Mouse (Mus musculus) forebrain, embryonic 14.5 days (tissue): ENCODE measurements at regions not wholly inside any gene's neighbourhood (a gene's known extent, or its start where the extent isn't known, plus 50 kb on each side); places are given as distances from the start of the nearest gene placed in this dataset.

Experiments
- ATAC-seq: fragments of 200-750 bp; cut with Nextera tagmentation; 2 replicates; pipeline ENCODE4 v1.8.0; 2017; ENCODE audit warnings: mild to moderate bottlenecking, moderate library complexity
- DNase-seq: peaks from one replicate; pipeline ENCODE4 v3.0.0-alpha.2; 2015; ENCODE audit warnings: low spot score
- H3K27ac ChIP-seq: fragments of 300-500 bp; sonication (generic); 2 replicates; pipeline ENCODE4 v1.5.1; 2014; ENCODE audit warnings: low read depth, mild to moderate bottlenecking, control low read depth, low read length, moderate library complexity
- H3K27me3 ChIP-seq: fragments of 300-500 bp; sonication (generic); replicated peaks from 2 replicates; pipeline ENCODE4 v1.6.1; 2014; ENCODE audit warnings: low read length, control low read depth, mixed read lengths; ENCODE audit not compliant: control insufficient read depth, insufficient read depth
- H3K36me3 ChIP-seq: fragments of 300-500 bp; sonication (generic); 2 replicates; pipeline ENCODE4 v1.6.1; 2014; ENCODE audit warnings: low read length, control low read depth; ENCODE audit not compliant: control insufficient read depth, insufficient read depth
- H3K4me1 ChIP-seq: fragments of 300-500 bp; sonication (generic); 2 replicates; pipeline ENCODE4 v1.6.1; 2014; ENCODE audit warnings: antibody characterized with exemption, low read length, control low read depth; ENCODE audit not compliant: control insufficient read depth, insufficient read depth
- H3K4me2 ChIP-seq: fragments of 300-500 bp; sonication (generic); 2 replicates; pipeline ENCODE4 v1.6.1; 2014; ENCODE audit warnings: mild to moderate bottlenecking, control low read depth, low read length
- H3K4me3 ChIP-seq: fragments of 300-500 bp; sonication (generic); 2 replicates; pipeline ENCODE4 v1.5.1; 2014; ENCODE audit warnings: low read depth, low read length, control low read depth
- H3K9ac ChIP-seq: fragments of 300-500 bp; sonication (generic); 2 replicates; pipeline ENCODE4 v1.6.1; 2014; ENCODE audit warnings: mild to moderate bottlenecking, low read length, control low read depth, moderate library complexity
- H3K9me3 ChIP-seq: fragments of 300-500 bp; sonication (generic); replicated peaks from 2 replicates; pipeline ENCODE4 v1.6.1; 2016; ENCODE audit warnings: low read length, control low read depth, mixed read lengths; ENCODE audit not compliant: control insufficient read depth
- WGBS: fragments of 180-500 bp; shearing (Covaris S2); extraction: QIAGEN DNeasy Blood & Tissue Kit; methylation state at CpG from one replicate; pipeline ENCODE4 v1.1.7; 2014; 5-methylcytosine and 5-hydroxymethylcytosine counted together

DNA sequence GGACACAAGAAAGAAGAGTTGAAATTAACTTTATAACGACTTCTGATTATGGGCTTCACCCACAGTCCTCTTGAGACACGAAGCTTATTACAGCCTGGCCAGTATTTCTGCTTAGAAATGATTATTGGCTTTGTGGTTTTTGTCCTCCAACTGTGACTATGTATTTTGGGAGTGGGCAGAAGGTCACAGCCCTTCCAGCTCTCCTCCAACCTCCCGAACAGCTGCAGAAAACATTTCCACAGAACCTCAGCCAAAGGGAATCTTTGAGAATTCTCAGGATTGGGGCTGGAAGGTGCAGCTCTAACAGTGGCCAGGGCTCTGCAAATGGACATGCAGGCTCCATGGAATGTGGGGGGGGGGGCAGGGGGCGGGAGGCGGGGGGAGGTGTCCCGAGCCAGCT is 94.3 kb upstream of the Tmem260 start:
- Histone ChIP-seq H3K4me2 (no peak overlapping the region), H3K27me3 (no peaks in the 10 kb centered on the region), H3K9ac (no peak overlapping the region), H3K4me3 (no peak overlapping the region), H3K36me3 (no peaks in the 10 kb centered on the region), H3K27ac (no peak overlapping the region), H3K4me1 (peaks cover 7% of the 10 kb centered on the region; the same call in 1 of the 2 replicates), H3K9me3 (no peaks in the 10 kb centered on the region)
- ATAC-seq (no peak), DNase-seq (no peak)
- WGBS, result 62% methylated on average over 6 of the region's 6 CpGs

DNA sequence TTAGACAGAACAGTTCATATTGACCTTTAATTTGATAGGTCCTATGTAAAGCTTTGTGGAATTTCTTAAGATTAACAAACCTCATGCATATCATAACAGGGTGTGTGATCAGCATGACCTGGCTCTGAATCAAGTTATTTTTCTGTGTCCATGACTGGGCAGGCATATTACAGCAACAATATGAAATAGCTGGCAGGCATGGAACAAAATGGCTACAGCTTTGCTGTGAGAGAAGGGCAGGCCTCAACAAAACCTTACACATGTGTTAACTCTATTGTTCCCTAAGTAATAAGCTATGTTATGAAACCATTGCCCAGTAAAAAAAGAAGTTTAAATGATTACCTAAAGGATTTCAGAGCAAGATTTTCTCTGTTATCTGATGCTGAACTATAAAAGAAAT is 93.1 kb upstream of the Tmem260 start:
- no peaks in the 10 kb centered on the region for H3K27me3 ChIP-seq
- no peak overlapping the region for H3K9ac ChIP-seq
- no peak overlapping the region for H3K27ac ChIP-seq
- DNase-seq (no peak), ATAC-seq (no peak)
- H3K4me1 ChIP-seq, result peaks cover 7% of the 10 kb centered on the region; the same call in 1 of the 2 replicates
- H3K4me3 ChIP-seq, result no peak overlapping the region
- H3K4me2 ChIP-seq, result no peak overlapping the region
- no peaks in the 10 kb centered on the region for H3K36me3 ChIP-seq
- H3K9me3 ChIP-seq, result no peaks in the 10 kb centered on the region

DNA sequence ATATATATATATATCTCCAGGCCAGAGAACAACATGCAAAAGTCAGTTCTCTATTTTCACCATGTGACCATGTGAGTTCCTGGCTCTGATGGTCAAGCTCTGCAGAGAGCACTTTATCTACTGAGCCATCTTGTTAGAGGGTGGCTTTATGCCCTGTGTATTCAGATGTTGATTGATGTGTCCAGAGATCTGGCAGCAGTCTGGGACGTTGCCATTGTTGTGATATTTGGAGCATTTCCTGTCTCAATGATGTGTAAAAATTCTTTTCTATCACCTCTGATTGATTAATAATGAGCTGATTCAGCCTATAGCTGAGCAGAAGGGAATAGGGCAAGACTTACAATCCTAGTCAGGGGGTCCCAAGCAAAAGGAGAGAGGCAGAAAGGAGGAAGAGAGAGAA is 91.7 kb upstream of the Tmem260 start:
- Histone ChIP-seq H3K27ac (no peak overlapping the region), H3K4me3 (no peak overlapping the region), H3K27me3 (no peaks in the 10 kb centered on the region), H3K36me3 (no peaks in the 10 kb centered on the region), H3K4me2 (no peak overlapping the region), H3K9ac (no peak overlapping the region), H3K4me1 (peaks cover 6% of the 10 kb centered on the region; the same call in 1 of the 2 replicates), H3K9me3 (no peaks in the 10 kb centered on the region)
- WGBS, result 41% methylated on average over 1 of the region's 1 CpGs
- no peak for DNase-seq
- ATAC-seq, result no peak

DNA sequence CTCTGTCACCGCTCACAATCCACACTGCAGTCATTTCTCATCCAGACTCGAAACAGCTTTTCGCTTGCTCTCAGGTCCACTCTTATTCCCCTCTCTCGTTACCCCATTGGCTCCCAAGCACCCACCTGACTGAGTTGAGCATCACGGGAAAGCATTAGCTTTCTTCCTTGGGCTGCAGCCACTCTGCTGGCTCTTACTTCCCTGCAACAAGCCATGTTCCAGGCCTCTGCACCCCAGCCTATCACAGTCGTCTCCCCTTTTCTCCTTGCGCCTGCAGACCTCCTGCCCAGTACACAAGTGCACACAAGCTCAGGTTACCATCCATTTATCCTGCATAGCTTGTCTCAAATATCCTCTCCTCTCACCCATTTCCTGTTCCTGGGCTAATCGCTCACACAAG is 88.5 kb upstream of the Tmem260 start:
- ATAC-seq (no peak), DNase-seq (no peak)
- Histone ChIP-seq H3K4me3 (no peak overlapping the region), H3K36me3 (no peaks in the 10 kb centered on the region), H3K9ac (no peak overlapping the region), H3K27me3 (no peaks in the 10 kb centered on the region), H3K4me1 (no peaks in the 10 kb centered on the region), H3K27ac (no peak overlapping the region), H3K9me3 (no peaks in the 10 kb centered on the region), H3K4me2 (no peak overlapping the region)
- WGBS, result 73% methylated on average over 8 of the region's 8 CpGs

DNA sequence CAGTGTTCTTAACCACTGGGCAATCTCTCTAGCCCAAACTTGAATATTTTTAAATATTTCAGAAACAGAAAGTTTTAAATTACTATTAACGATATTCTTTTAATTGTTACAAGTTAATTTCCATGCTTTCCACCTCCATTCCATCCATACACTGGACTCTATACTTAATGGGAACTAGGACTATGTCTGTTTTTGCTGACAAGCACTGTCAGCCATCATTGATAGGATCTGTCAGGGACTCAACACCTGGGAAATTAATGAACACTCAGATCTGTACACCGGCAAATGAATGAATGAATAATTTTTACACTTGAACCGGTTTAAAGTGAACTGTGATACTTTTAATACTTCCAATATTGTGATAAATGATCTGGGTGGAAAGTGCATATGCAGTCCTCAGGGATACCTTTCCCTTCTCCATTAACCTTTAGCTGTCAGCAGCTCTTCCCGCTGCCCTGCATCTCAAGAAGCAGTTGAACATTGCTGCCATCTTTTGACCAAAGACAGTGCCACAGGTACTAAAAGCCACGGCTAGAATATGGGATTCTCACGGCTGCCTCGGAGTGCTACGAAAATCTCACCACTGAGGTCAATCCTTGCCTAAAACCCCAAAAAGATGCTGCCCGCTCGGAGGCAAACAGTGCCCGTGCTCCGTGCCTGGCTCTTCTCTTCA is 87.3 kb upstream of the Tmem260 start:
- DNase-seq (peak; percentile 73), ATAC-seq (0 out of 2 replicates have a peak, but pooled peaks have one; percentile 62)
- H3K27ac ChIP-seq, result no peak overlapping the region
- H3K36me3 ChIP-seq, result no peaks in the 10 kb centered on the region
- no peak overlapping the region for H3K4me2 ChIP-seq
- H3K27me3 ChIP-seq, result no peaks in the 10 kb centered on the region
- H3K4me3 ChIP-seq, result no peak overlapping the region
- 50% methylated on average over 12 of the region's 12 CpGs for WGBS
- no peak overlapping the region for H3K9ac ChIP-seq
- no peaks in the 10 kb centered on the region for H3K9me3 ChIP-seq
- H3K4me1 ChIP-seq, result no peaks in the 10 kb centered on the region

DNA sequence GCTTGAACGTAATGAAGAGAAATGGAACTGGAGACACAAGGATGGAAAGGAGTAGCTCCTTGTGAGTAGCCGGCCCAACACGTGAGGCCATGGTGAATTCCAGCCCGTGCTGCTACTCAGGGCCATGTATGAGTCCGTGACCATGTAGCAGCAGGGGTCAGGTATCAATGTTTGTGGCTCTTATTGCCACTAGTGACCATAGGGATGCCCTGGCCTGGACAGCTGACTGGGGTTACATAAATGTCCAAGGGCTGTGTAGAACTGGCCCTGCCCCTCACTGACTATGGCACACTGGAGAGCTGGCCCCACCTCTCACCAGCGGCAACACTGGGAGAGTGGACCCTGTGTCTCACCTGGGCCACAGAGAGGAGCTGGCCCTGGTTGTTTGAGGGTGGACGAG is 84.1 kb upstream of the Tmem260 start:
- no peaks in the 10 kb centered on the region for H3K36me3 ChIP-seq
- DNase-seq, result no peak
- WGBS, result 90% methylated on average over 7 of the region's 7 CpGs
- H3K4me1 ChIP-seq, result no peaks in the 10 kb centered on the region
- H3K4me3 ChIP-seq, result no peak overlapping the region
- no peaks in the 10 kb centered on the region for H3K9me3 ChIP-seq
- no peak overlapping the region for H3K27ac ChIP-seq
- no peak for ATAC-seq
- H3K9ac ChIP-seq, result no peak overlapping the region
- no peaks in the 10 kb centered on the region for H3K27me3 ChIP-seq
- H3K4me2 ChIP-seq, result no peak overlapping the region

DNA sequence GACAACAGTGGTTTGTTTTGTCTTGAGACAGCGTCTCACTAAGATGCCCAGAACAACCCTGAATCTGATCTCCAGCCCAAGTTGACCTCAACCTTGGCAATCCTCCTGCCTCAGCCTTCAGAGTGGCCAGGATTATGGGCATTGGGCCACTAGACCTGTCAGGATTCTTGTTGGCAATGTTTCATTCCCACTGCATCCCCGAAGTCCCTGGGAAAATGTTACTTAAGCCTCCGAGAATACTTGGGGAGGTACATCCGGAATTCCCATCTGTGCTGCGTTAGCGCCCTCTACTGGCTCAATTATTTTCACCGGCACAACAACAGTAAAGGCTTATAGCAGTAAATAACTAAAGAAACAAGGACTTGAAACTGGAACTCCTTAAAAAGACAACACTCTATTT is 78.9 kb upstream of the Tmem260 start:
- DNase-seq (peak; percentile 91), ATAC-seq (peak; percentile 40; the same call in 1 of the 2 replicates)
- 15% methylated on average over 7 of the region's 7 CpGs for WGBS
- Histone ChIP-seq H3K9ac (no peak overlapping the region), H3K4me3 (no peak overlapping the region), H3K9me3 (no peaks in the 10 kb centered on the region), H3K27ac (no peak overlapping the region), H3K27me3 (no peaks in the 10 kb centered on the region), H3K36me3 (no peaks in the 10 kb centered on the region), H3K4me2 (no peak overlapping the region), H3K4me1 (no peaks in the 10 kb centered on the region)

DNA sequence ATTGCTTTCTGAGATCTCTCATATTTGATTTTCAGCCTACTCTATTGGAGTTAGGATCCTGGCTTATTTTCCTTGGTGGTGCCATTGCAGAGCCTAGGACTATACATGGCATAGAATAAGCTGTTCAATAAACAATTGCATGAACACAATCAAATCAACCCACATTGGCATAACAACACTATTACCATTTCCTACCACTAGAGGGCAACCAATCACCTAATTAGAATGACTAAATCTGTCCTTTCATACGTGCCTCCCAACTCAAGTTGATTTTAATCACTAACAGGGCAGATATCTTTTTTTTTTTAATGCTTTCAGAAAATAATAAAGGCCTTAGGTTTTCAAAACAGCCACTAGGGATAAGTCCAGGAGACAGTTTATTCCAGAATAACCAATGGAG is 75.6 kb upstream of the Tmem260 start:
- H3K4me2 ChIP-seq, result no peak overlapping the region
- WGBS, result 0% methylated on average over 1 of the region's 1 CpGs
- H3K9me3 ChIP-seq, result no peaks in the 10 kb centered on the region
- peak; percentile 91 for DNase-seq
- no peak overlapping the region for H3K9ac ChIP-seq
- H3K4me3 ChIP-seq, result no peak overlapping the region
- H3K27me3 ChIP-seq, result no peaks in the 10 kb centered on the region
- peak; percentile 46 for ATAC-seq
- H3K4me1 ChIP-seq, result no peaks in the 10 kb centered on the region
- H3K27ac ChIP-seq, result no peak overlapping the region
- H3K36me3 ChIP-seq, result no peaks in the 10 kb centered on the region

DNA sequence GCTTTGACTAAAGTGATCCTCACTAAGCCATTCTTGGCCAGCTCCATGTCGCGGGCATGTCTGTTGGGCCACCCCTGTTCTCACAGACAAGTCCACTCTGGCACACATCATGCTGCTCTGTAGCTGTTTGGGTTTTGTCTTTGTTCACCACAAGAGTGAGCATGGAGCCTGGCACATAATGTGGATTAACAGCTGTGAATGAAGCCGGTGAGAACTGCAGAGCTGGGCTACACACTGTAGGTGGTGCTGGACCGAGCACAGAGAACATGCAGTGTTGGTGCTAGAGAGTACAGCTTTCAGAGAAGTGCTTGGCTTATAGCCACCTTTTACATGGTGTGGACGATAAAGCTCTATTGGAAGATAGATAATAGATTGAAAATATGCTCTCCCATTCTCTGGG is 74.2 kb upstream of the Tmem260 start:
- peak; percentile 80 for ATAC-seq
- H3K36me3 ChIP-seq, result no peaks in the 10 kb centered on the region
- H3K9me3 ChIP-seq, result no peaks in the 10 kb centered on the region
- no peaks in the 10 kb centered on the region for H3K4me1 ChIP-seq
- WGBS, result 34% methylated on average over 5 of the region's 5 CpGs
- H3K4me2 ChIP-seq, result no peak overlapping the region
- H3K4me3 ChIP-seq, result no peak overlapping the region
- no peak overlapping the region for H3K27ac ChIP-seq
- DNase-seq, result peak; percentile 82
- no peaks in the 10 kb centered on the region for H3K27me3 ChIP-seq
- H3K9ac ChIP-seq, result no peak overlapping the region
